Mouse (Mus musculus) small intestine, adult 2 months (tissue): ENCODE measurements around the gene Lama2.

Source experiments
- CTCF ChIP-seq: fragments of 200-500 bp; IDR thresholded peaks from 2 replicates; pipeline ENCODE4 v1.5.1; 2012; ENCODE audit warnings: low read depth, mild to moderate bottlenecking, control low read depth, inconsistent platforms, low read length, moderate library complexity, mixed read lengths; ENCODE audit not compliant: insufficient replicate concordance, insufficient read length; ENCODE audit errors: extremely low read depth
- POLR2A ChIP-seq: fragments of 200-500 bp; IDR thresholded peaks from 2 replicates; pipeline ENCODE4 v1.6.1; 2012; ENCODE audit warnings: low read depth, mild to moderate bottlenecking, control low read depth, inconsistent platforms, low read length, moderate library complexity

DNA sequence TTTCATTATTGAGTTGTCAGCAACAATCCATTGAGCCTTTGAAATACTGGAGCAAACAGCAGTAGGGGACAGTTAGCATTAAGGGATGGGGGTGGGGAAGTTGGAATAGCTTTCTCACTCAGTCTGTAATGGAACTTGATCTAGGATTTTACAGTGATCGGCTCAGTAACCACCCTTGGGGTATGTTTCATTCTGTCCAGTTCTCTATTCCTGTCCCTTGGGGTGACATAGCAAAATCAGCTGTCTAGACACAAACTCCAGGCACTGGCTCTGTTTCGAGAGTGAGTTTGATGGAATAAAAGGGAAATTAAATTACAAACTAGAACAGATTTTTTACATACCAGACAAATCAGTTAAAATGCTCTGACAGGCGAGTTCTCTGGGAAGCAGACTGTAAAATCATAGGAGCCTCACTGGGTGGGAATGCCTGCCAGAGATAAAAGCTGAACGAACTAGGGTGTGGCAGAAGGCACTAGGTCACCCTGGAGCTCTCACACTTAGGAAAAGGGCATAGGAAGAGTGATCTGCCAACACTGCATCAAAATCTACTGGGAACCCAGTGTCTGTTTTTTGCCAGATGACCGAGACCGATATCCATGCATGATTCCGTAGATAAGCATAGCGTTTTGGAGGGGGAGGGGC is 33.3 kb upstream of the Lama2 start:
- no peak for TF ChIP-seq POLR2A
- TF ChIP-seq CTCF = no peak
